Mouse (Mus musculus) layer of hippocampus, adult 6 months (tissue): ENCODE measurements around the gene Zfp974. TPM values are rescaled to one million over a fixed set of nuclear protein-coding genes. Genes with fewer than 3 reads are reported as not detected.

ENCODE experiments used
- long read RNA-seq, 2 experiments: library from polyadenylated mRNA; unstranded; transcript quantifications; one replicate each; pipeline ENCODE4 v2.0.0; 2019 to 2020
- polyA plus RNA-seq: library from polyadenylated mRNA; unstranded; fragments of <200 nt; fragmentation: Nextera tagmentation; gene quantifications from 2 replicates; pipeline ENCODE4 v1.2.3, GENCODE M21; 2021

Zfp974 gene
- polyA plus RNA-seq, result 3.0 and 4.1 TPM in 2 replicates
- long read RNA-seq, experiment 1, partial matches to known transcripts, result 0 of 4 reads
- long read RNA-seq, experiment 1, other reads (novel, unspliced or antisense), result 3 of 4 reads
- long read RNA-seq, experiment 2, partial matches to known transcripts, result 1 of 17 reads
- long read RNA-seq, experiment 2, other reads (novel, unspliced or antisense), result 15 of 17 reads

DNA sequence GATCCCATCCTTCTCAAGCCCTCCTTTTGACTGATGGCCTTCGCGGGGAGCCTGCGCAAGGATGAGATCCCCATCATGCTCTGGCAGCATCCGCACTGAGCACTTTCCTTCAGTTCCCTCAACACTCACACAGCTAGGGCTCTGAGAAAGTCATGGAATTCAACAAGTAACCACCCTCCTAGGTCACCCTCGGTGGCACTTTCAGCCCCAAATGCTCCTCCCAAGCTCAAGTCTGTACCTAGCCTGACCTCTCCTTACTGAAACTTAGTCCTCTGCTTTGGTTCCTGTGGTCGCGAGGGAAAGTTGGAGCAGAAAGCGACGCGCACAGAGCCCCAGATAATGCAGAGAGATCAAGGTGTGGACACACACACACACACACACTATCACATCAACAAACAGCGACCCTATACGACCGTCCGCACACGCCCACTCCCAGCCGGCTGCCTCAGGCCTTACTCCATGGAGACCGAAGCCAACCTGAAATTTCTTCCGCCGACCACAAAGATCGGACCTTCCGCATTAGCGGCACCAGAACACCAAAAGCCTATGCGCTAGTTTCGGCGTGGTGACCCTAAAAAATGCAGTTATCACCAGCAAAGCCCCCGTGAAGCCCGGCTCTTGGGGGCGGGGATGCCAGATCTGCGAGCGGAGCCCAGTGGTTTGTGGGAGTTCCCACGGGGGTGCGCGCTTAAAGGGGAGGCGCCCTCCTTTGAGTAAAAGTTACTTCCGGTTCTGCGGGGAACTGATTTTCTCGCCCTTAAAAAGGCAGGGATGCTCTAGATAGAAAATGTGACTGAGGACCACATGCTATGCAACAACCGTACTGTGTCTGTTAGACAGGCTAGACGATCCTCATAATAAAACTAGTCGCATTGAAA is at the start of gene Zfp974:
Gene Zfp974, minus strand, starts transcription at position 643 of the 878 bp plus-strand sequence.

Other genes starting within 250 kb of the Zfp974 start
- gene Zfp607b, start 240.1 kb downstream of the Zfp974 start, polyA plus RNA-seq, result 2.6 and 4.0 TPM in 2 replicates
- 6.1 and 8.2 TPM in 2 replicates for gene Zfp60, start 198.1 kb downstream of the Zfp974 start, polyA plus RNA-seq
- 0.43 and 0.70 TPM in 2 replicates for gene Zfp626, start 122.3 kb downstream of the Zfp974 start, polyA plus RNA-seq
- gene Zfp59, start 90.9 kb downstream of the Zfp974 start, polyA plus RNA-seq, result 2.2 and 2.8 TPM in 2 replicates
- 0.21 and 0.26 TPM in 2 replicates for gene Zfp607a, start 71.9 kb downstream of the Zfp974 start, polyA plus RNA-seq
- gene Zfp780b, start 49.7 kb upstream of the Zfp974 start, polyA plus RNA-seq, result 13.8 and 28.2 TPM in 2 replicates
- 0.83 and 1.2 TPM in 2 replicates for gene Zfp850, start 84.7 kb upstream of the Zfp974 start, polyA plus RNA-seq
- gene Psmc4, start 120.6 kb upstream of the Zfp974 start, polyA plus RNA-seq, result 246 and 258 TPM in 2 replicates
- gene Fcgbp, start 141.8 kb upstream of the Zfp974 start, polyA plus RNA-seq, result 0.54 and 0.67 TPM in 2 replicates
- 0.04 and 0.05 TPM in 2 replicates for gene 9530053A07Rik, start 200.0 kb upstream of the Zfp974 start, polyA plus RNA-seq
- gene Fbl, start 240.2 kb upstream of the Zfp974 start, polyA plus RNA-seq, result 7.4 and 8.8 TPM in 2 replicates